Mouse (Mus musculus): ENCODE results near the gene Dok3. TPM values are rescaled to one million over a fixed set of nuclear protein-coding genes. Genes with fewer than 3 reads are reported as not detected.
A peak's percentile ranks its signal among the peaks of the same experiment; 100 is the strongest.

The Dok3 gene
- total and polyA plus RNA-seq, 3 experiments, result 1.6 to 4.3 TPM; not detected in 1

- 0 out of 2 replicates have a peak, but pooled peaks have one; percentile 32 for TF ChIP-seq ZC3H11A (IDR thresholded peaks at IDR 0.05; ENCODE audit: low read depth, low read length)
Measured at GRCm38 (mm10) chr13:55513111-55513748, 15.9 kb downstream of the Dok3 start, which contains the start of gene Pdlim7 (continued).

GRCm38 (mm10) chr13:55512379-55513031 lies 16.6 kb downstream of the Dok3 start:
- Histone ChIP-seq H3K79me2 (ENCODE audit: control insufficient read depth, insufficient read depth, low read length, poor library complexity) (peaks cover 6% of the 10 kb centered on the region), H3K4me1 (ENCODE audit: control insufficient read depth in 1 of 2, insufficient read depth in 2 of 2, low read length in 2 of 2) (peaks cover 27 to 32% of the 10 kb centered on the region in 2 experiments), H3K9me3 (replicated peaks; ENCODE audit: insufficient read depth, low read length) (no peaks in the 10 kb centered on the region), H3K4me3 (ENCODE audit: control insufficient read depth in 1 of 2, insufficient read depth in 1 of 2, low read depth in 2 of 2, low read length in 2 of 2) (peak overlapping the region; percentile 63 to 81), H3K9ac (ENCODE audit: control insufficient read depth, low read depth, low read length, poor library complexity, severe bottlenecking) (peak overlapping the region; percentile 77), H3K27me3 (ENCODE audit: control insufficient read depth in 1 of 2, insufficient read depth in 2 of 2, low read length in 2 of 2) (no peaks in the 10 kb centered on the region), H3K27ac (ENCODE audit: control insufficient read depth, low read depth, low read length) (peak overlapping the region; percentile 78), H3K36me3 (ENCODE audit: control insufficient read depth in 1 of 2, insufficient read depth in 2 of 2, low read length in 2 of 2) (peaks cover 0 to 27% of the 10 kb centered on the region in 2 experiments; a peak in 2 of 4 replicates)
- DNase-seq (ENCODE audit: low read depth, low spot score), result peak; percentile 61
- no peak for TF ChIP-seq ZMIZ1 (IDR thresholded peaks at IDR 0.05; ENCODE audit: low read depth, low read length)
- TF ChIP-seq MAZ (IDR thresholded peaks at IDR 0.05; ENCODE audit: low read depth, low read length), result peak; percentile 33; the same call in 1 of the 2 replicates

- H3K27me3 ChIP-seq (ENCODE audit: control insufficient read depth in 1 of 2, insufficient read depth in 2 of 2, low read length in 2 of 2), result no peaks in the 10 kb centered on the region
- H3K9me3 ChIP-seq (replicated peaks; ENCODE audit: insufficient read depth, low read length), result no peaks in the 10 kb centered on the region
- H3K4me1 ChIP-seq (ENCODE audit: control insufficient read depth in 1 of 2, insufficient read depth in 2 of 2, low read length in 2 of 2), result peaks cover 27 to 32% of the 10 kb centered on the region in 2 experiments
- peaks cover 6% of the 10 kb centered on the region for H3K79me2 ChIP-seq (ENCODE audit: control insufficient read depth, insufficient read depth, low read length, poor library complexity)
- peak overlapping the region; percentile 78 for H3K27ac ChIP-seq (ENCODE audit: control insufficient read depth, low read depth, low read length)
- H3K4me3 ChIP-seq (ENCODE audit: control insufficient read depth in 1 of 2, insufficient read depth in 1 of 2, low read depth in 2 of 2, low read length in 2 of 2), result peak overlapping the region; percentile 22 to 63; a peak in 3 of 4 replicates
- TF ChIP-seq HCFC1 (IDR thresholded peaks at IDR 0.05; ENCODE audit: low read depth, low read length) (no peak), RCOR1 (IDR thresholded peaks at IDR 0.05; ENCODE audit: low read depth, low read length) (no peak), EP300 (IDR thresholded peaks at IDR 0.05; ENCODE audit: low read depth in 1 of 2, low read length in 2 of 2) (no peak), SIN3A (IDR thresholded peaks at IDR 0.05; ENCODE audit: low read length) (no peak), TAL1 (IDR thresholded peaks at IDR 0.05; ENCODE audit: low read length) (no peak), ZNF384 (IDR thresholded peaks at IDR 0.05; ENCODE audit: low read depth, low read length) (no peak), MXI1 (IDR thresholded peaks at IDR 0.05; ENCODE audit: low read depth, low read length) (no peak), MYC (IDR thresholded peaks at IDR 0.05; ENCODE audit: low read depth, low read length) (no peak), TCF12 (IDR thresholded peaks at IDR 0.05; ENCODE audit: low read depth, low read length) (no peak), USF2 (IDR thresholded peaks at IDR 0.05; ENCODE audit: borderline replicate concordance in 1 of 2, insufficient read depth in 1 of 2, low read depth in 1 of 2, low read length in 2 of 2) (no peak), JUND (IDR thresholded peaks at IDR 0.05; ENCODE audit: low read depth, low read length) (no peak), GATA1 (IDR thresholded peaks at IDR 0.05; ENCODE audit: low read depth, low read length) (no peak), ZC3H11A (IDR thresholded peaks at IDR 0.05; ENCODE audit: low read depth, low read length) (no peak), CTCF (IDR thresholded peaks at IDR 0.05 in 2 of 3, conservative IDR thresholded peaks at IDR 0.05 in 1 of 3; ENCODE audit: control insufficient read depth in 1 of 3, insufficient read depth in 1 of 3, low read depth in 2 of 3, low read length in 3 of 3, poor library complexity in 1 of 3, severe bottlenecking in 1 of 3) (no peak)
- peak overlapping the region; percentile 77 for H3K9ac ChIP-seq (ENCODE audit: control insufficient read depth, low read depth, low read length, poor library complexity, severe bottlenecking)
- H3K36me3 ChIP-seq (ENCODE audit: control insufficient read depth in 1 of 2, insufficient read depth in 2 of 2, low read length in 2 of 2), result peaks cover 0 to 27% of the 10 kb centered on the region in 2 experiments; a peak in 2 of 4 replicates
- no peak for DNase-seq (ENCODE audit: low read depth, low spot score)
Measured at GRCm38 (mm10) chr13:55511492-55511861, 17.6 kb downstream of the Dok3 start.

Data from MEL (cell line).